Mouse (Mus musculus): ENCODE results near the gene Ppid. TPM values are rescaled to one million over a fixed set of nuclear protein-coding genes. Genes with fewer than 3 reads are reported as not detected.

The Ppid gene
- polyA plus RNA-seq, 1 experiment from 2014 or later = 185 TPM

- no peak overlapping the region for H3K4me3 ChIP-seq (ENCODE audit: low read depth, low read length)
- H3K27ac ChIP-seq (ENCODE audit: low read depth) = no peak overlapping the region
- no peak overlapping the region for H3K4me2 ChIP-seq
- H3K9ac ChIP-seq = no peak overlapping the region
- DNase-seq = no peak
- H3K4me1 ChIP-seq (ENCODE audit: insufficient read depth) = no peaks in the 10 kb centered on the region
- no peaks in the 10 kb centered on the region for H3K9me3 ChIP-seq (ENCODE audit: low read depth, low read length)
- 67% methylated on average over 3 of the region's 3 CpGs for WGBS
- ATAC-seq (ENCODE audit: insufficient read depth) = no peak
- no peaks in the 10 kb centered on the region for H3K36me3 ChIP-seq (ENCODE audit: insufficient read depth)
- H3K27me3 ChIP-seq (ENCODE audit: insufficient read depth, low read length) = no peaks in the 10 kb centered on the region
- no peak for TF ChIP-seq CTCF (IDR thresholded peaks at IDR 0.05; ENCODE audit: low read depth)
These were observed 16.8 kb upstream of the Ppid start for GRCm38 (mm10) chr3:79574336-79574735.

- H3K4me2 ChIP-seq = peak overlapping the region; percentile 43
- no peak overlapping the region for H3K4me3 ChIP-seq (ENCODE audit: low read depth, low read length)
- no peaks in the 10 kb centered on the region for H3K4me1 ChIP-seq (ENCODE audit: insufficient read depth)
- ATAC-seq (ENCODE audit: insufficient read depth) (peak; percentile 81), DNase-seq (peak; percentile 65)
- no peaks in the 10 kb centered on the region for H3K36me3 ChIP-seq (ENCODE audit: insufficient read depth)
- no peak overlapping the region for H3K27ac ChIP-seq (ENCODE audit: low read depth)
- H3K9me3 ChIP-seq (ENCODE audit: low read depth, low read length) = no peaks in the 10 kb centered on the region
- 36% methylated on average over 10 of the region's 10 CpGs for WGBS
- no peak overlapping the region for H3K9ac ChIP-seq
- H3K27me3 ChIP-seq (ENCODE audit: insufficient read depth, low read length) = no peaks in the 10 kb centered on the region
- TF ChIP-seq CTCF (IDR thresholded peaks at IDR 0.05; ENCODE audit: low read depth) = no peak
These were observed 15.3 kb upstream of the Ppid start for GRCm38 (mm10) chr3:79575576-79576467.

- Histone ChIP-seq H3K4me1 (ENCODE audit: insufficient read depth) (no peaks in the 10 kb centered on the region), H3K36me3 (ENCODE audit: insufficient read depth) (no peaks in the 10 kb centered on the region), H3K27ac (ENCODE audit: low read depth) (no peak overlapping the region), H3K4me2 (peak overlapping the region; percentile 43), H3K4me3 (ENCODE audit: low read depth, low read length) (no peak overlapping the region), H3K9me3 (ENCODE audit: low read depth, low read length) (no peaks in the 10 kb centered on the region), H3K27me3 (ENCODE audit: insufficient read depth, low read length) (no peaks in the 10 kb centered on the region), H3K9ac (no peak overlapping the region)
- 9% methylated on average over 3 of the region's 3 CpGs for WGBS
- no peak for TF ChIP-seq CTCF (IDR thresholded peaks at IDR 0.05; ENCODE audit: low read depth)
- ATAC-seq (ENCODE audit: insufficient read depth) (peak; percentile 45), DNase-seq (no peak)
These were observed 14.7 kb upstream of the Ppid start for GRCm38 (mm10) chr3:79576468-79576816.

GRCm38 (mm10) chr3:79576865-79577264 lies 14.3 kb upstream of the Ppid start:
- ATAC-seq (ENCODE audit: insufficient read depth) (peak; percentile 30; the same call in 1 of the 2 replicates), DNase-seq (peak; percentile 29)
- no peaks in the 10 kb centered on the region for H3K36me3 ChIP-seq (ENCODE audit: insufficient read depth)
- H3K27me3 ChIP-seq (ENCODE audit: insufficient read depth, low read length) = no peaks in the 10 kb centered on the region
- no peak overlapping the region for H3K27ac ChIP-seq (ENCODE audit: low read depth)
- 19% methylated on average over 5 of the region's 5 CpGs for WGBS
- no peaks in the 10 kb centered on the region for H3K9me3 ChIP-seq (ENCODE audit: low read depth, low read length)
- H3K4me3 ChIP-seq (ENCODE audit: low read depth, low read length) = no peak overlapping the region
- H3K9ac ChIP-seq = no peak overlapping the region
- TF ChIP-seq CTCF (IDR thresholded peaks at IDR 0.05; ENCODE audit: low read depth) = no peak
- no peaks in the 10 kb centered on the region for H3K4me1 ChIP-seq (ENCODE audit: insufficient read depth)
- H3K4me2 ChIP-seq = peak overlapping the region; percentile 43

- no peak for TF ChIP-seq CTCF (IDR thresholded peaks at IDR 0.05; ENCODE audit: low read depth)
- no peaks in the 10 kb centered on the region for H3K9me3 ChIP-seq (ENCODE audit: low read depth, low read length)
- H3K4me2 ChIP-seq = no peak overlapping the region
- 73% methylated on average over 6 of the region's 6 CpGs for WGBS
- no peak for DNase-seq
- no peaks in the 10 kb centered on the region for H3K4me1 ChIP-seq (ENCODE audit: insufficient read depth)
- H3K9ac ChIP-seq = no peak overlapping the region
- ATAC-seq (ENCODE audit: insufficient read depth) = no peak
- no peak overlapping the region for H3K27ac ChIP-seq (ENCODE audit: low read depth)
- H3K4me3 ChIP-seq (ENCODE audit: low read depth, low read length) = no peak overlapping the region
- H3K36me3 ChIP-seq (ENCODE audit: insufficient read depth) = no peaks in the 10 kb centered on the region
- no peaks in the 10 kb centered on the region for H3K27me3 ChIP-seq (ENCODE audit: insufficient read depth, low read length)
These were observed 13.5 kb upstream of the Ppid start for GRCm38 (mm10) chr3:79577606-79578005.

- ATAC-seq (ENCODE audit: insufficient read depth) (no peak), DNase-seq (no peak)
- Histone ChIP-seq H3K4me1 (ENCODE audit: insufficient read depth) (no peaks in the 10 kb centered on the region), H3K9ac (no peak overlapping the region), H3K4me2 (no peak overlapping the region), H3K27ac (ENCODE audit: low read depth) (no peak overlapping the region), H3K9me3 (ENCODE audit: low read depth, low read length) (no peaks in the 10 kb centered on the region), H3K36me3 (ENCODE audit: insufficient read depth) (no peaks in the 10 kb centered on the region), H3K27me3 (ENCODE audit: insufficient read depth, low read length) (no peaks in the 10 kb centered on the region), H3K4me3 (ENCODE audit: low read depth, low read length) (no peak overlapping the region)
- TF ChIP-seq CTCF (IDR thresholded peaks at IDR 0.05; ENCODE audit: low read depth) = no peak
- WGBS = 64% methylated on average over 6 of the region's 6 CpGs
These were observed 13.0 kb upstream of the Ppid start for GRCm38 (mm10) chr3:79578164-79578563.

- Histone ChIP-seq H3K9me3 (ENCODE audit: low read depth, low read length) (no peaks in the 10 kb centered on the region), H3K9ac (no peak overlapping the region), H3K4me3 (ENCODE audit: low read depth, low read length) (no peak overlapping the region), H3K36me3 (ENCODE audit: insufficient read depth) (no peaks in the 10 kb centered on the region), H3K27ac (ENCODE audit: low read depth) (no peak overlapping the region), H3K4me1 (ENCODE audit: insufficient read depth) (no peaks in the 10 kb centered on the region), H3K4me2 (no peak overlapping the region), H3K27me3 (ENCODE audit: insufficient read depth, low read length) (no peaks in the 10 kb centered on the region)
- DNase-seq = no peak
- no peak for ATAC-seq (ENCODE audit: insufficient read depth)
- TF ChIP-seq CTCF (IDR thresholded peaks at IDR 0.05; ENCODE audit: low read depth) = no peak
- WGBS = 49% methylated on average over 5 of the region's 5 CpGs
These were observed 11.1 kb upstream of the Ppid start for GRCm38 (mm10) chr3:79579891-79580575.

Data from lung, embryonic 14.5 days (tissue).